Mouse (Mus musculus): ENCODE data around the gene Sema4g.

- peak; percentile 83; the same call in 1 of the 2 replicates for TF ChIP-seq CTCF (IDR thresholded peaks at IDR 0.05; ENCODE audit: low read depth, low read length)
- TF ChIP-seq TAL1 (conservative IDR thresholded peaks at IDR 0.05; ENCODE audit: low read depth, low read length) = no peak
- no peak for TF ChIP-seq GATA1 (IDR thresholded peaks at IDR 0.05; ENCODE audit: borderline replicate concordance, low read length)
- no peak for TF ChIP-seq POLR2AphosphoS5 (IDR thresholded peaks at IDR 0.05; ENCODE audit: insufficient replicate concordance, low read depth, low read length)
Measured at GRCm38 (mm10) chr19:45030111-45030510, 41.2 kb downstream of the Sema4g start.

Data from G1E (cell line).